Mouse (Mus musculus): Measurements from ENCODE around the gene Fam57b.

GRCm38 (mm10) chr7:126760956-126761355 lies 36.5 kb upstream of the Fam57b start:
- TF ChIP-seq CTCF (IDR thresholded peaks at IDR 0.05; ENCODE audit: borderline replicate concordance, control insufficient read depth, extremely low read depth, insufficient read depth, low read length, poor library complexity) (no peak), POLR2A (IDR thresholded peaks at IDR 0.05; ENCODE audit: control insufficient read depth, extremely low read depth, insufficient read depth, low read length, poor library complexity) (no peak)

All from thymus, adult 2 months (tissue).